In the genomic region with DNA sequence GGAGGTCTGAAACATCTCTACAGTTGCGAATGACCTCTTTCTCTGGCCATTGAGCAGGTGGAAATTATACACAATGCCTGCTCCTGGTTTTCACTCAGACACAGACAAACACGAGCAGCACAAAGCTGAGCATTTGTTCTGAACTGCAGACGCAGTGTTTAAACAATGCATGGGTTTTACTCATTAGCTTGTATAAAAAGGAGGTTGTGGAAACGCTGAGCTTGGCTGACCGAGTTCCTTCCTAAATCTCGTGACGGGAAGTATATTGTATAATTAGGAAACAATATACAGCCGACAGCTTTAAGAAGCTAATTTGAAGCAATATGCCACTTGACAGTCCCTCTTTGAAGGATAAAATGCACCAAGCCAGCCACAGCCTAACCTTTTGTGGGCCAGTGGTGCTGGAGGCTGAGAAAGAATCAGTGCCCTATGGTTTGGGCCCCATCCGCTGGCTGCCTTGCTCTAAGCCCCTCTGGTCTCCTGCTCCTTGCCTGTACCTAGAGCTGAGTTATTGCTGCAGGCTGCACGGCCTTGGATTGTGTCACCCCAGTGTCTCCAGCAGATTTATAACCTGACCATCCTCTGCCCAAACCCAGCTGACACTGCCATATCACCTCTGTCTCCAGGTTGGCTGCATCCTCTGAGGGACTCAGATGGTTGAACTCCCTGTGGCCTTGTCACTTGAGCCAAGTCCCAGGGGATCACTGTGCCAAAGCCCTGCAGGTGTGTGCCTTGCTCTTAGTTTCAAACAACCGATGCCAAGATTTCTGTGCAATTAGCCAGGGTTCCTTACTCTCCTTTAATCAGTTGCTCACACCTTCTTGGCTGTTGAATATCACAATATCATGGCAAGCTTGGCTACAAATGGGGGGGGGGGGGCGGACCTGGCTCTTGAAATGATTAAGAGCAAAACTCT, we compare ENCODE assay signal across 14 mouse cellular contexts. TPM values are rescaled to one million over a fixed set of nuclear protein-coding genes. Genes with fewer than 3 reads are reported as not detected.
DNase-seq lines count a peak whose midpoint lies in the region; ATAC-seq and TF ChIP-seq lines count a peak whose summit lies in the region.
"Had no signal": no experiment of that assay in that cellular context is flagged by ENCODE, and none has a peak within 500 bp of the region (broad histone marks: within the 10 kb centered on the region; RNA-seq: fewer than 3 reads in every experiment).

No protein-coding gene starts in this region.

- ATAC-seq in hindbrain, postnatal 0 days, result no peak
- no peak for ATAC-seq in midbrain, postnatal 0 days (ENCODE audit: low FRiP score)
- no peak for ATAC-seq in granulocyte monocyte progenitor cell, adult 5-6 weeks (replicated peaks; ENCODE audit: poor library complexity, severe bottlenecking)

- peaks cover 13% of the 10 kb centered on the region for H3K4me1 ChIP-seq in hindbrain, postnatal 0 days (ENCODE audit: insufficient read depth, low read length)
- H3K4me1 ChIP-seq in midbrain, postnatal 0 days (ENCODE audit: insufficient read depth, low read length), result peaks cover 20% of the 10 kb centered on the region

- H3K9me3 ChIP-seq in hindbrain, postnatal 0 days (ENCODE audit: low read length), result no peaks in the 10 kb centered on the region
- H3K9me3 ChIP-seq in midbrain, postnatal 0 days (ENCODE audit: low read length), result no peaks in the 10 kb centered on the region
- H3K9me3 ChIP-seq: heart, embryonic 15.5 days had no signal

- H3K36me3 ChIP-seq in hindbrain, postnatal 0 days (ENCODE audit: insufficient read depth, low read length), result no peaks in the 10 kb centered on the region
- H3K36me3 ChIP-seq in midbrain, postnatal 0 days (ENCODE audit: insufficient read depth, low read length), result no peaks in the 10 kb centered on the region
- H3K36me3 ChIP-seq: heart, embryonic 15.5 days had no signal

- no peak for TF ChIP-seq CTCF in hindbrain, postnatal 0 days (IDR thresholded peaks at IDR 0.05; ENCODE audit: low read depth)
- no peak for TF ChIP-seq CTCF in midbrain, postnatal 0 days (IDR thresholded peaks at IDR 0.05)

- 0 out of 2 replicates have a peak overlapping the region, but pooled peaks have one; percentile 24 for H3K9ac ChIP-seq in hindbrain, postnatal 0 days (replicated peaks; ENCODE audit: low read length)
- peak overlapping the region; percentile 13 for H3K9ac ChIP-seq in midbrain, postnatal 0 days (replicated peaks; ENCODE audit: low read length, poor library complexity, severe bottlenecking)
- H3K9ac ChIP-seq: heart, embryonic 15.5 days; liver, embryonic 14.5 days had no signal

- WGBS in hindbrain, postnatal 0 days, result 26% methylated on average over 12 of the region's 12 CpGs
- 22% methylated on average over 12 of the region's 12 CpGs for WGBS in midbrain, postnatal 0 days

- no peak overlapping the region for H3K4me2 ChIP-seq in hindbrain, postnatal 0 days (ENCODE audit: low read depth, low read length)
- no peak overlapping the region for H3K4me2 ChIP-seq in midbrain, postnatal 0 days (ENCODE audit: low read depth, low read length, poor library complexity, severe bottlenecking)
- H3K4me2 ChIP-seq: heart, embryonic 15.5 days had no signal

- peak; percentile 44 for DNase-seq in embryo, embryonic 10 days (ENCODE audit: low spot score)
- DNase-seq in embryo, embryonic 9.5 days (ENCODE audit: extremely low spot score), result no peak
- peak; percentile 43 for DNase-seq in fat pad, adult 2 months (ENCODE audit: extremely low read depth, low read depth, low spot score)
- no peak for DNase-seq in hindbrain, postnatal 0 days (ENCODE audit: low spot score)
- peak; percentile 24 for DNase-seq in midbrain, postnatal 0 days (ENCODE audit: low spot score)
- no peak for DNase-seq in left cerebral cortex, adult 11 months (ENCODE audit: low spot score)
- no peak for DNase-seq in right cerebral cortex, postnatal 36 days (ENCODE audit: low spot score in 2 of 2)
- DNase-seq: adrenal gland, adult 2 months; cerebellum, adult 9-11 months; kidney, adult 11 months; layer of hippocampus, adult 9-11 months had no signal

- H3K27ac ChIP-seq in hindbrain, postnatal 0 days, result no peak overlapping the region
- H3K27ac ChIP-seq in midbrain, postnatal 0 days (ENCODE audit: low read depth, low read length), result peak overlapping the region; percentile 21; the same call in 1 of the 2 replicates
- H3K27ac ChIP-seq: heart, embryonic 15.5 days; liver, embryonic 14.5 days had no signal

- no peaks in the 10 kb centered on the region for H3K27me3 ChIP-seq in hindbrain, postnatal 0 days (ENCODE audit: insufficient read depth, low read length)
- H3K27me3 ChIP-seq in midbrain, postnatal 0 days (ENCODE audit: insufficient read depth, low read length), result no peaks in the 10 kb centered on the region; the same call in 1 of the 2 replicates

- no peak overlapping the region for H3K4me3 ChIP-seq in hindbrain, postnatal 0 days (ENCODE audit: low read length)
- no peak overlapping the region for H3K4me3 ChIP-seq in midbrain, postnatal 0 days (ENCODE audit: low read depth, low read length)
- H3K4me3 ChIP-seq: heart, embryonic 15.5 days had no signal

RNA-seq across cellular contexts. Expression of a gene that starts 42.4 kb away (rescaled TPM):
- 2.3 and 3.0 TPM in 2 replicates for total RNA-seq in hindbrain, postnatal 0 days (2014; rRNA removed)
- 2.3 and 2.4 TPM in 2 replicates for polyA plus RNA-seq in hindbrain, postnatal 0 days (2015; fragmentation: Nextera tagmentation; extraction: Ambion mirVana)
- total RNA-seq in midbrain, postnatal 0 days (2014; rRNA removed), result 2.1 and 7.2 TPM in 2 replicates
- polyA plus RNA-seq in midbrain, postnatal 0 days (2015; fragmentation: Nextera tagmentation; extraction: Ambion mirVana), result 3.8 and 5.7 TPM in 2 replicates
- not detected in 2 replicates for total RNA-seq in granulocyte monocyte progenitor cell, adult 5-6 weeks (2014; fragmentation: Nextera tagmentation)
- not detected in 2 replicates for total RNA-seq in granulocyte monocyte progenitor cell, adult 5-6 weeks (2017)

Comparison
In these comparisons a context has a peak if more than half of its experiments do, and no peak if none do; other contexts are left out.
1. DNase-seq: peak in embryo, embryonic 10 days (single experiment), fat pad, adult 2 months (single experiment) and midbrain, postnatal 0 days (single experiment); none in embryo, embryonic 9.5 days (single experiment), hindbrain, postnatal 0 days (single experiment), left cerebral cortex, adult 11 months (single experiment) and right cerebral cortex, postnatal 36 days (0 of 2).